Mouse (Mus musculus) heart, postnatal 0 days (tissue): ENCODE data around the gene Fbxo31.

ENCODE experiments used
- CTCF ChIP-seq: IDR thresholded peaks from 2 replicates; pipeline ENCODE4 v1.5.1; 2016; ENCODE audit warnings: antibody characterized with exemption, control low read depth, low read depth
- EP300 ChIP-seq: IDR thresholded peaks from 2 replicates; pipeline ENCODE4 v1.6.1; 2016; ENCODE audit warnings: antibody characterized with exemption, low read depth

DNA sequence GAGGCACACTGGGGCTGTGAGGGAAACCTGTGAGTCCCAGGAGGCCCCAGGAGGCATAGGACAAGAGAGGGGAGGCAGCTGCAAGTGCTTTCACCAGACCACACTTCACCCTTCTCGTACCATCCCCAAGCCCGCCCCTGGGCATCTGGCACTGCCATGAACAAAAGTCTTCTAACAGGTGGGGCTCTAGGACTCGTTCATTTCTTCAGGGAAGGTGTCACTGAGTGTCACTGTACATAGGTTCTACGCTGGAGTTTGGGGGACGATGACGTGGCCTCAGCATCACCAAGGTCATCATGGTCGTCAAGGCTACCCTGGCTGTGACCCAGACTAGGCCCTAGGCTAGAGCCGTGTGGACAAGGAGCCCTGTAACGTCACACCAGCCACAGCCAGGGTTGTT is 50.9 kb downstream of the Fbxo31 start:
- no peak for TF ChIP-seq CTCF
- TF ChIP-seq EP300 = no peak
